Mouse (Mus musculus) megakaryocyte, embryonic 14.5 days (primary cell): Measurements from ENCODE around the gene Abcb10. TPM values are rescaled to one million over a fixed set of nuclear protein-coding genes. Genes with fewer than 3 reads are reported as not detected.

Experiments used
- H3K27me3 ChIP-seq: replicated peaks from 2 replicates; pipeline ENCODE3; 2012; ENCODE audit warnings: inconsistent platforms
- H3K36me3 ChIP-seq: replicated peaks from 2 replicates; pipeline ENCODE3; 2012; ENCODE audit warnings: low read length, inconsistent platforms, mixed read lengths
- H3K4me1 ChIP-seq: 2 replicates; pipeline ENCODE4 v1.6.1; 2012; ENCODE audit warnings: inconsistent platforms
- H3K4me3 ChIP-seq: replicated peaks from 2 replicates; pipeline ENCODE3; 2012; ENCODE audit warnings: moderate library complexity, mild to moderate bottlenecking, inconsistent platforms
- H3K9me3 ChIP-seq: 2 replicates; pipeline ENCODE4 v1.6.1; 2012; ENCODE audit warnings: inconsistent platforms
- FLI1 ChIP-seq: IDR thresholded peaks from 2 replicates; pipeline ENCODE4 v1.6.1; 2012; ENCODE audit warnings: low read length, inconsistent platforms, mixed read lengths
- GATA1 ChIP-seq: IDR thresholded peaks from 3 replicates; pipeline ENCODE4 v1.6.1; 2012; ENCODE audit warnings: mixed read lengths, low read length, inconsistent platforms, borderline replicate concordance
- polyA plus RNA-seq: library from polyadenylated mRNA; stranded (reverse); fragments of >175 nt; gene quantifications from 2 replicates; pipeline ENCODE4 v1.2.3, GENCODE M21; 2012; ENCODE audit warnings: low replicate concordance; ENCODE audit not compliant: insufficient read depth

The Abcb10 gene
- polyA plus RNA-seq, 1 experiment: 2.7 TPM

- H3K27me3 ChIP-seq: no peaks in the 10 kb centered on the region
- peaks cover 5% of the 10 kb centered on the region; the same call in 1 of the 2 replicates for H3K4me1 ChIP-seq
- no peak overlapping the region for H3K4me3 ChIP-seq
- no peaks in the 10 kb centered on the region for H3K9me3 ChIP-seq
- H3K36me3 ChIP-seq: peaks cover 94% of the 10 kb centered on the region
- TF ChIP-seq FLI1 (no peak), GATA1 (no peak)
These were observed 58.2 kb downstream of the Abcb10 start for GRCm38 (mm10) chr8:123924719-123925118.

GRCm38 (mm10) chr8:123914635-123915034 is 68.3 kb downstream of the Abcb10 start:
- Histone ChIP-seq H3K9me3 (no peaks in the 10 kb centered on the region), H3K36me3 (peaks cover 97% of the 10 kb centered on the region), H3K4me1 (no peaks in the 10 kb centered on the region; the same call in 1 of the 2 replicates), H3K27me3 (no peaks in the 10 kb centered on the region), H3K4me3 (no peak overlapping the region)
- TF ChIP-seq GATA1: no peak
- TF ChIP-seq FLI1: no peak

GRCm38 (mm10) chr8:123912265-123912664 is 70.7 kb downstream of the Abcb10 start:
- H3K4me1 ChIP-seq: no peaks in the 10 kb centered on the region
- no peaks in the 10 kb centered on the region for H3K27me3 ChIP-seq
- H3K36me3 ChIP-seq: peaks cover 94% of the 10 kb centered on the region
- no peaks in the 10 kb centered on the region for H3K9me3 ChIP-seq
- TF ChIP-seq FLI1 (no peak), GATA1 (no peak)
- no peak overlapping the region for H3K4me3 ChIP-seq

GRCm38 (mm10) chr8:123907604-123908003 is 75.3 kb downstream of the Abcb10 start:
- TF ChIP-seq FLI1 (no peak), GATA1 (no peak)
- H3K9me3 ChIP-seq: no peaks in the 10 kb centered on the region
- no peaks in the 10 kb centered on the region for H3K27me3 ChIP-seq
- H3K36me3 ChIP-seq: peaks cover 93% of the 10 kb centered on the region
- H3K4me3 ChIP-seq: no peak overlapping the region
- H3K4me1 ChIP-seq: no peaks in the 10 kb centered on the region

- Histone ChIP-seq H3K4me3 (no peak overlapping the region), H3K4me1 (no peaks in the 10 kb centered on the region), H3K27me3 (no peaks in the 10 kb centered on the region), H3K9me3 (no peaks in the 10 kb centered on the region), H3K36me3 (peaks cover 82% of the 10 kb centered on the region)
- TF ChIP-seq FLI1: no peak
- TF ChIP-seq GATA1: no peak
These were observed 80.3 kb downstream of the Abcb10 start for GRCm38 (mm10) chr8:123902653-123903052.

Other genes starting within 250 kb of the Abcb10 start
- 6.3 TPM in 1 of 2 replicates, not detected in the other for gene Rab4a, start 177.1 kb downstream of the Abcb10 start, polyA plus RNA-seq
- gene Ccsap, start 122.9 kb downstream of the Abcb10 start, polyA plus RNA-seq: 1.5 TPM in 1 of 2 replicates, not detected in the other
- gene Acta1, start 88.4 kb downstream of the Abcb10 start, polyA plus RNA-seq: 0.45 TPM in 1 of 2 replicates, not detected in the other
- gene Nup133, start 33.9 kb downstream of the Abcb10 start, polyA plus RNA-seq: 2.9 and 8.7 TPM in 2 replicates
- 2.3 and 8.0 TPM in 2 replicates for gene Taf5l, start 38.3 kb upstream of the Abcb10 start, polyA plus RNA-seq
- 0.37 and 0.92 TPM in 2 replicates for gene Urb2, start 38.4 kb upstream of the Abcb10 start, polyA plus RNA-seq
- gene Galnt2, start 248.3 kb upstream of the Abcb10 start, polyA plus RNA-seq: 55.0 and 143 TPM in 2 replicates